Mouse (Mus musculus) ES-E14 (cell line): ENCODE results near the gene Radil. TPM values are rescaled to one million over a fixed set of nuclear protein-coding genes. Genes with fewer than 3 reads are reported as not detected.

Experiments
- DNase-seq: peaks from one replicate; pipeline ENCODE4 v3.0.0-alpha.2; 2013; ENCODE audit warnings: low read depth, low spot score
- H3K27ac ChIP-seq: 2 replicates; pipeline ENCODE4 v1.5.1; 2012; ENCODE audit warnings: low read depth, mild to moderate bottlenecking, low read length, moderate library complexity, mixed read lengths; ENCODE audit not compliant: poor library complexity, insufficient read depth, severe bottlenecking
- H3K36me3 ChIP-seq: 2 replicates; pipeline ENCODE4 v1.6.1; 2012; ENCODE audit warnings: mild to moderate bottlenecking, low read length, moderate library complexity, mixed read lengths; ENCODE audit not compliant: control insufficient read depth, poor library complexity, insufficient read depth, severe bottlenecking
- H3K4me1 ChIP-seq, 2 experiments: fragments of 150-350 bp in 1 of 2; sonication (generic) in 1 of 2; 2 replicates each; pipeline ENCODE4 v1.6.1; 2012; ENCODE audit warnings: low read length in 2 of 2, mild to moderate bottlenecking in 1 of 2, mixed read lengths in 1 of 2; ENCODE audit not compliant: control insufficient read depth in 2 of 2, insufficient read depth in 2 of 2, poor library complexity in 1 of 2
- H3K4me3 ChIP-seq, 2 experiments: fragments of 150-350 bp in 1 of 2; sonication (generic) in 1 of 2; 2 replicates each; pipeline ENCODE4 v1.5.1; 2012; ENCODE audit warnings: low read length in 2 of 2, low read depth in 1 of 2, mild to moderate bottlenecking in 1 of 2, mixed read lengths in 1 of 2; ENCODE audit not compliant: insufficient read depth in 1 of 2, poor library complexity in 1 of 2, severe bottlenecking in 1 of 2
- H3K9ac ChIP-seq: 2 replicates; pipeline ENCODE4 v1.6.1; 2012; ENCODE audit warnings: low read depth, mild to moderate bottlenecking, low read length, mixed read lengths; ENCODE audit not compliant: poor library complexity, insufficient read depth, severe bottlenecking
- H3K9me3 ChIP-seq: fragments of 150-350 bp; sonication (generic); 2 replicates; pipeline ENCODE4 v1.6.1; 2012; ENCODE audit warnings: low read depth, mild to moderate bottlenecking, low read length; ENCODE audit not compliant: control insufficient read depth, insufficient read depth
- CHD2 ChIP-seq: IDR thresholded peaks from 2 replicates; pipeline ENCODE4 v1.6.1; 2014; ENCODE audit warnings: mild to moderate bottlenecking, low read depth, low read length, inconsistent platforms
- HCFC1 ChIP-seq: IDR thresholded peaks from 2 replicates; pipeline ENCODE4 v1.6.1; 2012; ENCODE audit warnings: low read length, inconsistent platforms, borderline replicate concordance; ENCODE audit not compliant: insufficient read depth
- MAFK ChIP-seq: IDR thresholded peaks from 2 replicates; pipeline ENCODE4 v1.6.1; 2014; ENCODE audit warnings: mild to moderate bottlenecking, low read depth, low read length, inconsistent platforms; ENCODE audit not compliant: insufficient read depth
- ZC3H11A ChIP-seq: IDR thresholded peaks from 2 replicates; pipeline ENCODE4 v1.6.1; 2012; ENCODE audit warnings: low read depth, mild to moderate bottlenecking, inconsistent platforms, low read length, borderline replicate concordance
- ZNF384 ChIP-seq: IDR thresholded peaks from 2 replicates; pipeline ENCODE4 v1.6.1; 2012; ENCODE audit warnings: low read depth, low read length, inconsistent platforms
- in situ Hi-C, 2 experiments: fragments of 600-800 bp; cut with MboI; formaldehyde crosslinking; loops; one replicate each; pipeline ENCODE4 v1.15.1; 2025; ENCODE audit warnings: low sequenced_read_pairs in 2 of 2, inconsistent platforms in 1 of 2; ENCODE audit not compliant: unreplicated experiment in 2 of 2
- total RNA-seq: library from RNA; depleted of rRNA; stranded (reverse); fragments of 300-350 nt; gene quantifications from 2 replicates; pipeline ENCODE4 v1.2.3, GENCODE M21; 2012

The Radil gene
- total RNA-seq, 1 experiment, result 6.2 TPM

DNA sequence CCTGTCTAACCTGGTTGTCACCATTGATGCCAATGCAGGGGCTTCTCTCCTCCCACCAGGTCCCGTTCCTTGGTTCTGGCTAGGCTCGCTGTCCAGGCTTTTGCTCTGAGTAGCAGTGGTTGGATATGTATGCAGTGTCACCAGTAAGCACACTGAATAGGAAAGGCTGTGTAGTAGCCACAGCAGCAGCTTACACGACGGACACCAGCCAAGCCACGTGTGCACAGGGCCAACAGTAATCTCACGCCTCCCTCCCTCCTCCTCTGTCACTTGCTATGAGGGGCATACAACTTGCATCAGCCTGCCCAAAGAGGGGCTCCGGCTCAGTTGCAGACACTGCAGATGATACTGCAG lies 40.9 kb downstream of the Radil start:
- no peak overlapping the region for H3K9ac ChIP-seq
- DNase-seq, result no peak
- TF ChIP-seq MAFK (no peak), ZC3H11A (no peak), HCFC1 (no peak), CHD2 (no peak)
- H3K4me1 ChIP-seq, result peaks cover 2 to 13% of the 10 kb centered on the region in 2 experiments; a peak in 2 of 4 replicates
- in situ Hi-C loops, result no loop called here
- H3K9me3 ChIP-seq, result no peaks in the 10 kb centered on the region
- no peaks in the 10 kb centered on the region; the same call in 1 of the 2 replicates for H3K36me3 ChIP-seq
- H3K27ac ChIP-seq, result no peak overlapping the region
- no peak overlapping the region for H3K4me3 ChIP-seq

DNA sequence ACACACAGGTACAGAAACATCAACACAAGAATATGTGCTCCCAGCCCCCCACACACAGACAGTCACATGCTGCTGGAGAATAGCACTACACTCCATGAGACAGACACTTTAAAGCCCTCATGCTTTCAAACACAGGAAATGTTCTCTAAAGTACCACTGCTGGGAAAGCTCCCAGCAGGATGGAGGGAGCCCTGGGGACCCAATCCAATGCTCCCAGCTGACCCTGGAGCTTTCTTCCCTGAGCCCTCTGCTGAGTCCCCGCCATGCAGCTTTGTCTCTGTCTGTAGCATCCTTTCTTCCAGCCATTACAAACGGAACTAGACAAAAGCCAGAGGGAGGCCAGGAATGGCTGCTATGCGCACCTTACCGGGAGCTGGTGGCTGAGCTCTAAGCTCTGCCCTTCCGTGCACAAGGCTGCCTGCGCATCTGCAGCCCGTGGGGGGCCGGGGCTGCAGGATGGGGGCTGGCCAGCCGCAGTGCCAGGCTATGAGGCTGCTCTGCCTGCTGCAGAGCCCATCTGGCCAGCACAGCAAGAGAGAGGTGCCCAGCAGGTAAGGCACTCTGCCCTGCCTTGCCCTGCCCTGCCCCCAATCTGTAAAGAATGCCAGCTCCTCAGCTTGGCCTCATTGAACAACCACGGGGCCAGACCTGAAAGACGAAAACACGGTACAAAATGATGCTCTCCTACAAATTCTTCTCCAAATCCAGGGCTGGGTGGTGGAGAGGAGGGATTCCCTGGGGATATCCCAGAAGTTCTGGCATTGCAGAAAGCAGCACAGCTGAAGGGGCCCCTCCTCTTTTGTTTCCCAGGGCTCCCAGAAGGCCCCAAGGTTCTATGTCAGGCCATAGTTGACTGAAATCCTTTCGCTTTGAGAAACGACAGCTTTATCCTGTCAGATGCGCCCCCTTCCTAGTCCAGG lies 41.5 kb downstream of the Radil start:
- Histone ChIP-seq H3K27ac (no peak overlapping the region), H3K36me3 (no peaks in the 10 kb centered on the region; the same call in 1 of the 2 replicates), H3K4me3 (peak overlapping the region in 1 of 2 experiments; percentile 14; a peak in 2 of 4 replicates), H3K9me3 (no peaks in the 10 kb centered on the region), H3K4me1 (peaks cover 2 to 13% of the 10 kb centered on the region in 2 experiments; a peak in 2 of 4 replicates), H3K9ac (peak overlapping the region; percentile 1; the same call in 1 of the 2 replicates)
- no peak for DNase-seq
- TF ChIP-seq HCFC1 (no peak), MAFK (no peak), CHD2 (no peak), ZNF384 (no peak), ZC3H11A (no peak)
- in situ Hi-C loops, result no loop called here

DNA sequence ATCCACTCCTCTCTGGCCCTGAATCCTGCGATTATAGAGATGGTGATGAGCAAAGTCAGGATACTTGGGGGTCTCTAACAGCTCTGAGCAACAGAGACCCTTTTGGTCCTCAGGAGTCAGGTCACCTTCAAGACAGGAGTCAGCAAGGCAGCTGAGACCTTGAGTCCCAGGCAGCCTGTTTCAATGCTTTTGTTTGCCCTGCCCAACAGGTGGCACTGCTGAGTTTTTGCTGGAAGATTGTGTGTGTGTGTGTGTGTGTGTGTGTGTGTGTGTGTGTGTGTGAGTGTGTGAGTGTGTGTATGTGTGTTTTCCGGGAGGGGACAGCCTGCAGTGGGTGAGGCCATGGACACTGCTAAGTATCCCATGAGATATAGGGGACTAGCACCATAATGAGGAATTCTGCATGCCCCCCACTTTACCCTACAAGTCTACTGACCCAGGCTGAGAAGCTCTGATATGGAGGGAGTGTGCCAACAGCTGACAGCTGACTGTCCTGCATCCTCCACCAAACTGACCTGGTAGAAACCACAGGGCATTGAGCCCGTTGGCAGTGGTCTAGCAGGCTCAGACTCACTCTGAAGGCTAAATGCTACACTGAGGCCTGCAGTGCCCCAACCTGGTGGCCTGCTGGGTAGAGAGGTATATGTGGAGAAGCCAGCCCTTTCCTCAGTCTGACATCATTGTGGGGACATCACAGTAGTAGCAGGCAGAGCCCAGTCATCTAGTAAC lies 45.0 kb downstream of the Radil start:
- DNase-seq, result no peak
- Histone ChIP-seq H3K4me1 (peaks cover 2 to 22% of the 10 kb centered on the region in 2 experiments; a peak in 2 of 4 replicates), H3K9me3 (no peaks in the 10 kb centered on the region), H3K36me3 (no peaks in the 10 kb centered on the region; the same call in 1 of the 2 replicates), H3K27ac (no peak overlapping the region), H3K4me3 (no peak overlapping the region), H3K9ac (no peak overlapping the region)
- TF ChIP-seq ZC3H11A (no peak), HCFC1 (no peak), MAFK (no peak), CHD2 (no peak), ZNF384 (no peak)
- in situ Hi-C loops, result no loop called here

DNA sequence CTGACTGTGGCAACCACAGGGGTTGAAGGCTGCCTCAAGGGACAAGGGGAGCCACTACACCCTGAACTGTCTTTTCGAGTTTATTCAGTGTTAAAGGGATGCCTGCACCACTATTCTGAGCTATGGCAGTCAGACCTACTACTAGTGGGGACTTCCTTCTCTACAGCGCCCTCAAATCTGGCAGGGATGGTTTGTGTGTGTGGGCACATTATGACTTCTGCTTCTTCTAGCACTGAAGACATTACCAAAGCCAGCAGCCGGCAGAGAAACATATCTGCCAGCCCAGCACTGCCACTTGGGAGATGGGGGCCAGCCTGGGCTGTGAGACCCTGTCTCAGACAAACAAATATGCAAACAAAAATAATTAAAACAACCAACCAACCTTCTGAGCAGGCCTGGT lies 46.7 kb downstream of the Radil start:
- TF ChIP-seq CHD2 (no peak), HCFC1 (no peak), ZNF384 (no peak), MAFK (no peak), ZC3H11A (no peak)
- Histone ChIP-seq H3K4me3 (no peak overlapping the region), H3K4me1 (peaks cover 2 to 25% of the 10 kb centered on the region in 2 experiments; a peak in 2 of 4 replicates), H3K9me3 (no peaks in the 10 kb centered on the region), H3K36me3 (no peaks in the 10 kb centered on the region; the same call in 1 of the 2 replicates), H3K27ac (no peak overlapping the region), H3K9ac (no peak overlapping the region)
- in situ Hi-C loops, result loop anchor here in 1 of 2 experiments (5.0 kb wide), 1 partner anchor 43 kb away; no protein-coding TSS in a partner anchor
- no peak for DNase-seq
